Mouse (Mus musculus): ENCODE measurements around the gene Mblac2.
A peak's percentile ranks its signal among the peaks of the same experiment; 100 is the strongest.
"Not testable (repeated sequence)": the region's sequence is repeated elsewhere in the genome, so short reads cannot be mapped to it uniquely, and the experiment has no call there.

The Mblac2 gene

DNA sequence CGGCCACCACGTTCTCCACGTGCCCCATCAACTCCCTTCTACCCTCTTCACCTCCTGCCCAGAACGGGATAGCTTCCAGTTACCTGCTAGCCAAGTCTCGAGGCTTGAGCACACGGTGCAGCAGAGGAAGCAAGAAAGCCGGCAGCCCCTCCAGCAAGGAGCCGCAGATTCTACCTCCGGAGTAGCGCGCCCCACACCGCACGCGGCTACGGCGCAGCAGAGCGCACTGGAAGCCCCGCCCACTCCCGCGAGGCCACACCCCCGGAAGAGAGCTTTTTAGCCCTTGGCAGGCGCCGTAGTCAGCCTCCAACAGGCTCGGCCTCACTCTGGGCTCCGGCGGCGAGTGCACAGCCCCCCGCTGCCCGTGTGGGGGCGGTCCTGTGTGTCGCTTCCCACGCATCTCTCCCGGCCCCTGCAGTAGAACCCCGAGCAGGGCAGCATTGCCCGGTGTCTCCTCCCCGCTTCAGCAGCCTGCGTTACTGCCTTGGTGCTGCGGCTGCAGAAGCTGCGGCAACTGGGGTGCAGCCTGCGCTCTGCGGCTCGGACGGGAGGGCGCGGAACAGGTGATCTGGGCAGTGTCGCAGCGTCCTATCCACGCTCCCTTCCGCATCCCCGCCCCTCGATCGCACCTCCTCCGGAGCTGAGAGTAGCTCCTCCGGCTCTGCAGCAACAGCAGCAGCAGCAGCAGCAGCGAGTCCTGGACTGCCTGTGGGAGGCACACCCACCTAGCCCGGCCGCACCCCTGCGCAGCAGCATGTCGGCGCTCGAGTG lies at the start of gene Mblac2, which contains the start of gene Polr3g:
Gene Mblac2, plus strand, starts transcription at position 567 of the 771 bp plus-strand sequence.
Gene Polr3g, minus strand, starts transcription at position 239 of the 771 bp plus-strand sequence.
- peak; percentile 95 for DNase-seq (ENCODE audit: inconsistent ontology term)

DNA sequence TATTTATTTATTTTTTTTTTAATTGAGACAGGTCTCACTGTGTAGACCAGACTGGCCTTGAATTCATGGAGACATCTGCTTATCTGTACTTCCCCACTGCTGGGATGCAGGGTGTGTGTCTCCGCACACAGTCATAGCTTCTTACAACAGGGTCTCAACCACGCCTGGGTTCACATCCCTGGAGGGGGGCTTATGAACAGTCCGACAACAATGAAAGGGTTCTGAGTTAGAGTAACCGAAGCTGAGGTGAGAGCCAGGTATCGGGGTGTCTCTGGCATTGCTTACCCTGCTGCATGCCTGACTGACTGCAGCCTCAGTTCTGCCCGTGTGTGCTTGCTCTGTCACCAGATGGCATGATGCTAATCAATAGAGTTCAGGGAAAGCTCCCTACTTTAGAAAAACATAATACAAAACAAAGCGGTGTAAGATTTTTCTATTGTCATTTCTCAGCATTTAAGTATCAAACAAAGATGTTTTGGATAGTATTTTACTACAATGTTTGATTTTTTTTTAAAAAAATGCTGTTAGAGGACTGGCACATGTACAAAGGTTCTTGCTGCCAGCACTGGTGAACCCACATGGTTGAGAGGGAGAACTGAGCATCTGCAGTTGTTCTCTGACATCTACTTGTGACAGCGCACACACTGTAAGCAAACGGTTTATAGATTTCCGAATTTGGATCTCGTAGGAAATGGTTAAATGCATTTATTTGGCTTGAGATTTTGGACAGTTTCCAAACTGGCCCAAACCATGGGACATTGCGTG lies 47.4 kb upstream of the Mblac2 start:
- no peak for DNase-seq (ENCODE audit: inconsistent ontology term)

DNA sequence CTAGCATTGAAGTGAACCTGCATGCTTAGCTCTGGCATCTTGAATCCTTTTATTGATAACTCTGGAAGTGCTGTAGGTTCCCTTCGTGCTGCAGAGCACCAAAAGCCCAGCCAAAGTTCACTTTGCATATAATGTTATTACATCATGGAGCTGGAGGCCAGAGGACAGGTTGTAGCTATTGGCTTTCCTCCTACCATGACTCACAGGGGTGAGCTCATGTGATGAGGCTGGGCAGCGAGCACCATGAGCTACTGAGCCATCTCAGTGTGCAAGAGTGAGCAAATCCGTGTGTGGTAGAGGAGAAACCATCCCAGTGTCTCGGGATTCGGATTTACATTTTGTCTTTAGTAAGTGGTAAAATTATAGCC lies 46.8 kb upstream of the Mblac2 start:
- no peak for DNase-seq (ENCODE audit: inconsistent ontology term)

DNA sequence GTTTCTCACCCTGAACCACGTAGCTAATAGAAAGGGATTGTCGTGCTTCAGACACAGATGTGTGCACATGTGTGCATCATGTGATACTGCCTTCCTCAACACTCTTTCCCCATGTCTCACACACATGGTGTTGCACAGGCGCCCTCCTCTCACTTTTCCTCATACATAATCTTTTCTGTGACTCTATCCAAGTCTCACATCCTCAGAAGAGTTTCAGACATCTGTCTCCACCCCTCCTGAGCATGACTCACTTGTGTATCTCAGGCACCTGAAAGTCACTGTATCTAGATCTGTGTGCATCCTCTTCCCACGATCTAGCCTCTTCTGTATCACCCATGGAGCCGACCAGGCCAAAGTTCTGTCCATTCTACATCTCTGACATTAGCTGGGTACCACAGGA lies 43.4 kb upstream of the Mblac2 start:
- DNase-seq (ENCODE audit: inconsistent ontology term) = no peak

DNA sequence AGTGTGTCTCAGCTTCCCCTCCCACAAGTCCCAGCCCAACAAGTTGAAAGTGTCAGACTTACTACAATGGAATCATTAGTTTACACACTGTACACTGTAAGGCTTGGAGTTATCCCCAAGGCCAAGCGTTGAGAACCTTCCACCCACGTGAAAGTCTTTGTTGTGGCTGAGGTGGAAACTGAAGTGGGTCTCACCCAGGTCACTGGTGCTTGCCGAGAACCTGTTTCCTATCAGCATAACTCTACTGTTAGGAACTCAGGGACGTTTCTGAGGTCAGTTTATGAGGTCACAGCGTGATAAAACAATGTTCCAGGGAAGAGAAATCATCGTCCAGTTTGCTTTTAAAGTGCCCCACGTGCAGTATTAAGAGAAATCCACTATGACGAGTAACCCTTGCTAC lies 35.8 kb upstream of the Mblac2 start:
- no peak for DNase-seq (ENCODE audit: inconsistent ontology term)

DNA sequence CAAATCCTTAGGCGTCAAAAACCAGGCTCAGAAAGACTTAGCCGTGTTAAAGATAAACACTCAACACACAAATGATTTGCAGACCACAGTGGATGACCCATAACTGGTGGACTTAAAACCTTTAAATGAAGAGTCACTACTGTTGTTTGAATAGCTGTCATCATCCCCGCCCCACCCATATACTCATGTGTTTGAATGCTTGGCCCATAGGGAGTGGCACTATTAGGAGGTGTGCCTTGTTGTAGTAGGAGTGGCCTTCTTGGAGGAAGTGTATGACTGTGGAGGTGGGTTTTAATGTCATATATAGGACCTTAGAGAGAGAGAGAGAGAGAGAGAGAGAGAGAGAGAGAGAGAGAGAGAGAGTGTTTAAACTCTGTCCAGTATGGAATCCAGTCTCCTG lies 28.0 kb upstream of the Mblac2 start:
- no peak for DNase-seq (ENCODE audit: inconsistent ontology term)

DNA sequence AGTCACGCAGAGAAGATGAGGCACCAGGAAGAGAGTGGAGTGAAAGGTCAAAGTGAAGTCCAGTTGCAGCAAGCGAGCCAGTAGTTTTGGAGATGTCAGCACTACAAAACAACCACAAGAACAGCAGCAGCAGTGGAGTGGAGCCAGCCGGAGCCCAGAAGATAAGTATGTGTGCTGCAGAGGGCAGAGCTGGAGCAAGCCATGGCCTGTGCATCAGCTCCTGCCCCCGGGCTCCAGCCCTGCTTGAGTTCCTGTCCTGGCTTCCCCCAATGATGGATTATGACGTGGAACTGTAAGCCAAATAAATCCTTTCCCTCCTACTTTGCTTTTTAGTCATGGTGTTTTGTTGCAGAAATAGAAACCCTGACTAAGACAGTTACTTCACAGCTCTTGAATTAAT lies 26.9 kb upstream of the Mblac2 start:
- no peak for DNase-seq (ENCODE audit: inconsistent ontology term)

DNA sequence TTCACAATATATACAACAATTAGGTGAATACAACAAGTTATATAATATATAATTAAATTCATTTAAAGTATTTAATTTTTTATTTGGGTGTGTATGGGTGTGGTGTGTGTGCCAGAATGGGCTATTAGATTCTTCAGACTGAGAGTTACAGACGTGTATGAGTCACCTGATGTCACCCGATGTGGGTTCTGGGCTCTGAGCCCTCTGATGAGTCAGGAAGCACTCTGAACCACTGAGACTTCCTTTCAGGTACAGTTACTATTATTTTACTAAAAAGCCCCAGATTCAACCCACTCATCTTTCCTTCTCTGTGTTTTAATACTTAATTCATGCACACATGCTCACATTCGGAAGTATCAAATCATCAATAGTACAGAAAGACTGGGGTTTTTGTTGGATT lies 26.3 kb upstream of the Mblac2 start:
- DNase-seq (ENCODE audit: inconsistent ontology term) = peak; percentile 32

DNA sequence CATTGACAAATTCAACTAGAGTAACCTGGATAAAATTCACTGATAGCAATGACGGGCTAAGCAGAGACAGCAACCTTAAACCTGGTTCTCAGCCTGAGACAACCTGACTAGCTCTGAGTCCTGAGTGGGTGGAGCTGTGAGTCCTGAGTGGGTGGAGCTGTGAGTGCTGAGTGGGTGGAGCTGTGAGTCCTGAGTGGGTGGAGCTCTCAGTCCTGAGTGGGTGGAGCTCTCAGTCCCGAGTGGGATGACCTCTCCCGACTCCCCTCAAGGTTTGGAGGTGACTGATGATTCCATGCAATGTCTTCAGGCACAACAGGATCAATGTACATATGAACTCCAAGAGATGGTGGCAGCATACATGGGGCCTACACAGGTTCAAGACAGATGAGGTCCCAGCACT lies 21.6 kb upstream of the Mblac2 start:
- DNase-seq (ENCODE audit: inconsistent ontology term) = no peak

DNA sequence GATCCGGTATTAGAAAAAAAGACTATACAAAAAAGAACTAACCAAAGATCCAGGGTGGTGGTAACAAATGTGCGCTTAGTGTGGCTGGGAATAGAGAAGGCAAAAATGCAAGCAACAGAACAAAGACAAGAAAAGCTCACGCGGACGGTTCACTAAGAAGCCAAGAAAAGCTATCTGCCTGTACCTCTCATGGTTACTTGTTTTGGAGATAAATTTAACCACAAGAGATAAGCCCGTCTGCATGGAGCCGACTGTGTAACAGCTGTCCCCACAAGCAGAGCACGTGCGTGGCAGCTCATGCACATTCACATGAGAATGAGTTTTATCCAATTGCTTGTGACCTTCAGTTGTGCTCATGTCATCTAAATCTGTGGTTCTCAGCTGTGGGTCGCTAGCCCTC lies 20.7 kb upstream of the Mblac2 start:
- DNase-seq (ENCODE audit: inconsistent ontology term) = no peak

DNA sequence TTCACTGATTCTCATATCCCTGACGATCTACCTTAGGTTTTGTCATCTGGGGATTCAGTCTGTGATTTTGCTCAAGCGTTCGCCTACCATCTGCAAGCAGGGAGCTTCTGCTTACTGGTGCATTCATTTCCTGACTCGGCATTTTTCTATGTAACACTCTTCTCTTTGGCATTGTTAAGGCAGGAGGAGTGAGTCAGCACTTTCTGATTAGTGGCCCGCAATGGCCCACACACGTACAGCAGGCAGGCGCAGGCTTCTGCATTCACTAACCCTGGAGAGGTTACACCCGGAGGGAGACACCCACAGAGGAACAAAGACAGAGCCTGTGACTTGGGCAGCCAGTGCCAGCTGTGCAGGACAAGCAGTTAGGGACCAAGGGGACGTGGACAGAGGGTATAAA lies 19.5 kb upstream of the Mblac2 start:
- DNase-seq (ENCODE audit: inconsistent ontology term) = peak; percentile 65

DNA sequence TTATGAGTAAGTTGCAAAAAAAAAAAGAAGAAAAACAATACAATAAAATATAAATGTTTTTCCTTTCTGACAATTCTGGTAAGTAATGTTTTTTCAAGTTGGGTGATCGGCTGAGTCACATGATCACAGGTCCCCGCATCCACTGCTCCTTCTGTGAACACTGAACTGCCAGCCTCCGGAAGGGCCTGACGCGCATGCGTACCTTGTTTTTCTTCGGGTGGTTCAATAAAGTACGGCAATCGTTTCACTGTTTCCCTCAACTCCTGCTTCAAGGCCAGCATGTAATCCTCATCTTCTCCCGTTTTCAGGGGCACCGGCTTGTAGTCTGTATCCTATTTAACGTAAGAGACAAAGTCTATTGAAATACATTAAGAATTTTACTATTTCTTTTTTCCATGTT lies 16.7 kb upstream of the Mblac2 start:
- no peak for DNase-seq (ENCODE audit: inconsistent ontology term)

DNA sequence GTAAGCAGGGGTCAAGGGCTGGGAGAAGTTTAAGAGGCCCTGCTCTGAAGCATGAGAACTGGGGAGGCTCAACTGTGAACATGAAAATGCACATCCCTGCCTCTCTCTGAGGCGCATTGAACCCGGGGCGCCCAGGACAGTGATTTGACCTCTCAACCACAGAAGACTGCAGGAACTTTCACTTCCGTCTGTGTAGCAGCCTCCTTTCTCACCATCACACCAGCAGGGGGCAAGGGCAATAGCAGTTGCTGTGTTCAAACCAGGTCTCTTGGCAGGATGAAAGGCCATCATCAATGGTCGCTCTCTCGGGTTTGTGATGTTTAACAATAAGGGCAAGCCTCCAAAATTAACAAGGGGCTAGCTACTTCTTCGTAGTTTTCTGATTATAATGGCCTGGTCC lies 8.0 kb upstream of the Mblac2 start:
- no peak for DNase-seq (ENCODE audit: inconsistent ontology term)

DNA sequence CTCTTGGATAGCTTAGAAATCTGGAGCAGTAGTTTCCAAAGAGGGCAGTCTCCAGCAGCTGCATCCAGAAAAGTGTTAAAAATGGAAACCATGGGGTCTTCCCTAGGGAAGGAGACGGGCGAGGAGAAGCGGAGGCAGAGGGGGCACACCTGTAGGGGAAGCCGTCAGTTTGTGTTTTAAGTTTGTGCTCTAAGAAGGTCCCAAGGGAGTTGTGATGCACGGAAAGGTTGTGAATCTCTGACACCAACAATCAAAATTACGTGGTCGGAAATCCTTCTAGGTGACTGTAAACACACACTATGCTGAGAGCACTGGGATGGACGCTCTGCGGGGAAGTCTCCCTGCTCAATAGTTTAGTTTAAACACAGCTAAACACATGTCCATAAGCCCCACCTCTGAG lies 7.5 kb upstream of the Mblac2 start:
- no peak for DNase-seq (ENCODE audit: inconsistent ontology term)

DNA sequence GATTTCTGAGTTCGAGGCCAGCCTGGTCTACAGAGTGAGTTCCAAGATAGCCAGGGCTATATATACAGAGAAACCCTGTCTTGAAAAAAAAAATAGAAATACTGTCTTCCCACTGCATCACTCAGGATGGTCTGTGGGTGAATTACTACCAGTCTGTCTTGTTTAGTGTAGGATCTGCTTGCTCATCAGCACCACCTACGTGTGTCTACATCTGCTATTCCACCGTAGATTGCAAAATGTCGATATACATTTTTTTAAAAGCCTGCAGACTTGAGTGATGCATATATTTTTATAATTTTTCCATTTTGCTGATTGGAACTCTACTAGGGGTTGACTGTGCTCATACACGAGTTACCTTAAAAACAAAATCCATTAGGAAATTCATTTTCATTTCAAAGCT lies 4.8 kb upstream of the Mblac2 start:
- DNase-seq (ENCODE audit: inconsistent ontology term) = no peak

DNA sequence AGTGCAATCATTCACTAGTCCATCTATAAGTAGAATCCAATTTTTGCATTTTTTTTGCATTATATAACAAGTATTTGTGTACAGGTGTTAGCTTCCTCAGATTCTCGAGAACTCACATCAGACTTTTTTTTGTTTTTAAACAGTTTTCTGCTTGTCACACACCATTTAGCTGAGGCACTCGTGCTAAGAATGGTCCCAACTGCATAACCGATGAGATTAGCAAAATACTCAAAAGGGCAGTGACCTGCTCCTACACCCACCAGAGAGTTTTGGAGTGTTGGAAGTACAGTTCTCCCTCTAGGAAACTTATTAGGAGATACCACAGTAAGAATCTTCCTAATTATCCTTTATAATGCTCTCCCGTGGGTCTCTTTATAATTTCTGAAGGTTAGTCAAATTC lies 1.3 kb upstream of the Mblac2 start:
- DNase-seq (ENCODE audit: inconsistent ontology term) = no peak

DNA sequence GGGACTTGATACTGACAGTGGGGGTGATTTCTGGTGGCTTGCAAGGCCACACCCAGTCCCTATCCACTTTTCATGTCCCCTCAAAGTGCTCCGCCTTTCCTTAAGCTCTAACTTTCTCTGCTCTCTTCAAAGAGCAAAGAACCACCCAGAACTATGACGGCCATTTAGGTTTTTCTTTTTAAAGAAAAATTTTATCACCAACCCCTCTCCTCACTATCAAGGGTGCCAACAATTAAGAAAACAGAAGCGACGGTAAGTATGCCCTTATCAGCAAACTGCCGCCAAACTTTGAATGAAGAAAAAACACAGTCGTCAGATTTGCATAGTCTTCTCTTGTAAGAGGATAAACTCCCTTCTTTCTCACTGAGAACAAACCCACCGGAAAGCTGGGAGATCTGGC lies 875 bp upstream of the Mblac2 start:
- DNase-seq (ENCODE audit: inconsistent ontology term) = no peak

DNA sequence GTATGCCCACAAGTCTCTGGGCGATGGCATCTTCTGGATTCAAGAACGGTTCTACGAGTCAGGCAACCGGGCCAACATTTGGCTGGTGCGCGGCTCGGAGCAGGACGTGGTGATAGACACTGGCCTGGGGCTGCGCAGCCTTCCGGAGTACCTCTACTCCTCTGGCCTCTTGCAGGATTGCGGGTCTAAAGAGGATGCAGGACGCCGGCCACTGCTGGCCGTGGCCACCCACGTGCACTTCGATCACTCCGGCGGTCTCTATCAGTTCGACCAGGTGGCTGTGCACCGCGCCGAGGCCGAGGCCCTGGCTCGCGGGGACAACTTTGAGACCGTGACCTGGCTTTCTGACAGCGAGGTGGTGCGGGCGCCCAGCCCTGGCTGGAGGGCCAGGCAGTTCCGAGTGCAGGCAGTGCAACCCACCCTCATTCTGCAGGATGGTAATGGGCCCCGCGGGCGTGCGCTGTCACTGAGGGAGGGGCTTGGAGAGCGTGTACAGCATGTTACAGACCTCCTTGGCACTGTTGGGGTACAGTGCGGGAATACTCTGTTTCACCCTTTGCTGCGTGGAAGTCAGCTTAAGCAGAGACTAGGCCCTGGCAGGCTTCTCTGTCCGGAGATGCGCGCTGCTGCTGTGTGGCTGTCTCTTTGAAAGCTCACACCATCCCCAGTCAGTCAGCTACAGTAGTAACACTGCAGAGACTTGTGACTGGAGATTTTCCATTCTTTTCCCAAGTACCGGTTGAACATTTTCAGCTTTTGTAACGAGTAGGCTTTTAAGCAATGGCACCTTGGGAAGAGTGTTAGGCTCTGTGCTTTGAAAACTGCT lies 618 bp downstream of the Mblac2 start:
- DNase-seq (ENCODE audit: inconsistent ontology term) = peak; percentile 14

DNA sequence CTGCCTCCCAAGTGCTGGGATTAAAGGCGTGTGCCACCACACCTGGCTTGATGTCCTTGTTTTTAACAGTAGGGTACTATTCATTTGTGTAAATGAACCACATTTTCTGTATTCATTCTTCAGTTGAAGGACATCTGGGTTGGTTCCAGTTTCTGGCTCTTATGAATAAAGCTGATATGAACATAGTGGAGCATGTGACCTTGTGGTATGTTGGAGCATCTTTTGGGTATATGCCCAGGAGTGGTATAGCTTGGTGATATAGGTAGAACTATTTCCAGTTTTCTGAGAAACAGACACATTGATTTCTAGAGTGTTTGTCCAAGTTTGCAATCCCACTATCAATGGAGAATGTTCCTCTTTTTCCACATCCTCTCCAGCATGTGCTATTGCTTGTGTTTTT lies 2.8 kb downstream of the Mblac2 start:
- no peak for DNase-seq (ENCODE audit: inconsistent ontology term)

DNA sequence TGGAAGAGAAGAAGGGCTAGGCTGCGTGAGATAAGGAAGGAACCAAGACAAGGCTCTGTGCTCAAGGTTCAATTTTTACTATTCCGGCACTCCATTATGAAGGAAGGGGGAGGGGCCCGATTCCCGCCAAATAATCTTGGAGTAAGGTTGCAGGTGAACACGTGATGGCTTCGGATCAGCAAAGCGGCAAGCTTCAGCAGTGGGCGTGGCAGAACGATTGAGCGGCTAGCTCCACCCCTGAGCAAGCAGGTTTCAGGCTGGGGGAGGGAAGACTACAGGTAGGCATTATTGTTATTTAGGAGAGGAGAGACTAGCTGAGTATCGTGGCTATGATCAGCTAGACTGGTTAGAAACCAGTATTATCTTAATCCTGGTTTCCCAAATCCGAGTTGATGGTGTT lies 17.0 kb downstream of the Mblac2 start:
- DNase-seq (ENCODE audit: inconsistent ontology term) = not testable (repeated sequence)

DNA sequence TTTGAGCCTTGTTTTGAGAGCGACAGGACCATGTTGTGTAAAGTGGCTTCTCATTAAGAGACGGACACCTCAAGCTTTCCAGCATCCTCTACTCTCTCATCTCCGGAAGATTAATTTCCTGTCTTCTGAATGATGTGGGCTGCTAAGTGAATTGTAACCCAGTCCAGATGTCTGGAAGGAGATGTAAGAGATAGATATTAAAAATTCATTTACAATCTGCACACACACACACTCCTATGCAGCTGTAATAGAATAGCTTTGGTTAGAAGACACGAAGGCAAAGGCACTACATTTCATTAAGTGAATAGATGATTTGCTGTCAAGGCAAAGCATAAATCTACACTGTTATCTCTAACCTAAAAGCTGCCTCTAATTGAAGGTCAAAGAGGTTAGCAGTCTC lies 18.0 kb downstream of the Mblac2 start:
- no peak for DNase-seq (ENCODE audit: inconsistent ontology term)

DNA sequence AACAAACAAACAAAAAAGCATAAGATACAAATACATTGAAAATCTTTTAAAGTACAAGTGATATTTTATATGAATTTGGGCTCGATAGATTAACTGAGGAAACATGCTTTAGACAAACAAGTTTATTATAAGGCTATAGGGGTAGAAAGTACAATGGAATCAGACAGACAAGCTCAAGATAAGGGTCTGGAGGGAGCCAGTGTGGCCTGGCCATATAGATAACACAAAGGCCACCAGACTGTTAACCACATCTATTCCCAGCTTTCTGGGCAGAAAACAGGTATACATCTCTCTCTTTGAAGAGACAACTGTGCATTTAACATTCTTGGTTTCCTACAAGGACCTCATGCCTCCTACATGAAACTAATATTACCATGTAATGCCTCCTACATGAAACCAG lies 19.2 kb downstream of the Mblac2 start:
- DNase-seq (ENCODE audit: inconsistent ontology term) = no peak

DNA sequence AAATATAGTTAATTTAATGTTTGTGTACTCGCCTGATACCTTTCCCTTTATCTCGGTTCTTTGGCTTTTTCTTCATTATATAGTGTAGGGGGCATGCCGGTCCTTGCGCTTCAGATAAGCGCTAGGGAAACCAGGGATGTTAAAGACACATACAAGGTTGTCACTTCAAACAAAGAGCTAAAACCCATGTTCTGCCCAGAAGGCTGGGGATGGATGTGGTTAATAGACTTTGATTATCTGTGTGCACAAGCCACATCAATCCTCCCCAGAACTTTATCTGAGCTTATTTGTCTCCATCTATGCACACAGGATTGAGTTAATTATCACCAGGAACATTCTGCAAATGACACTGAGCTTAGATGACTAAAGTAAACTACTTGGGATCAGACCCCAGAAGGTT lies 25.5 kb downstream of the Mblac2 start:
- no peak for DNase-seq (ENCODE audit: inconsistent ontology term)

All from Muller cell, postnatal 12 days (primary cell).